Mouse (Mus musculus): ENCODE data around the gene Lsm14b.

Lsm14b gene

DNA sequence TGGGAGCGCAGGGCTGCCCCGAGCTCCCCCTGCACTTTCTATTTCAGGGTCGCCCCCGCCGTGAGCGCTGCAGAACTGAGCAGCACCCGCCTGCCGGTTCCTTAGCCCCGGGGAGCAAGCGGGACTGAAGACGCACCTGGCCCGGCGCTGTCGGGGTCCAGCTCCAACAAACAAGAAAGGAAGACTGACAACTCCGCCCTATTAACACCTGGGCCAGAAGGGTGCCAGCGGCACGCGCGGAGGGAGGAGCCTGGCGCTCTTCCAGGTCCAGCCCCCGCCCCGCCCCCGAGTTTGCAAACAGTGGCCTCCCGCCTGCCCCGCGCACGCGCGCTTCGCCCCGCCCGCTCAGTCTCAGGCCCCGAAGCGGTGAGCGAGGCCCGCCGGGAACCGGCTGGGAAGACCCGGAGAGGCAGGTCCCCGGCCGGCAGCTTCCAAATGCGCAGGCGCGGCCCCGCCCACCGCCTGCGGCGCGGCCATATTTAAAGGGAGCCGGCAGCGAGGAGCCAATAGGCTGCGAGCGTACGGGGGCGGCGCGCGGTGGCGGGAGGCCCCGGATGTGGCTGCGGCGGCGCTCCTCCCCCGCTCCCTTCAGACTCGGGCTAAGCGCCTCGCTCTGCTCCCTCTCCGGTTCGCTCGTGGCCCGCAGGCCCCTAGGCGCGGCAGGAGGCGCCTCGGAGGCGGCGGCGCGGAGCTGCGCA, at the start of gene Lsm14b:
Gene Lsm14b (plus strand): TSS at position 587 of the 698 bp plus-strand sequence.
- DNase-seq (ENCODE audit: low read depth, low spot score) = peak; percentile 98

DNA sequence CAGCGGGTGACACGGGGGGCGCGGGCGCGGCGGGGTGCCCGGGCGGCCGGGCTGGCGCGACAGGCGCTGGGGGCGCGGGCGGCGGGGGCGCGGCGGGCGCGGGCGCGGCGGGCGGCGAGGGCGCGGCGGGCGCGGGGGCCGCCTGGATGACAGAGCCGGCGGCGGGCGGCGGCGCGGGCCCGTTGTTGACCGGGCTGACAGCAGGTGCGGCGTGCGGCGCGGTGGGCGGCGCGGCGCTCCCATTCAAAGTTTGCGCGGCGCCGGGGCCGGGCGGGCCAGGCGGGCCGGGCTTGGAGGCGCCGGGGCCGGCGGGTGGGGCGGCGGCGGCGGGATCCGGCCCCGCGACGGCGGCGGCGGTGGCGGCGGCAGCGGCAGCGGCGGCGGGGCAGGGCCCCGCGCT, 48.9 kb upstream of the Lsm14b start:
- DNase-seq (ENCODE audit: low read depth, low spot score) = no peak

DNA sequence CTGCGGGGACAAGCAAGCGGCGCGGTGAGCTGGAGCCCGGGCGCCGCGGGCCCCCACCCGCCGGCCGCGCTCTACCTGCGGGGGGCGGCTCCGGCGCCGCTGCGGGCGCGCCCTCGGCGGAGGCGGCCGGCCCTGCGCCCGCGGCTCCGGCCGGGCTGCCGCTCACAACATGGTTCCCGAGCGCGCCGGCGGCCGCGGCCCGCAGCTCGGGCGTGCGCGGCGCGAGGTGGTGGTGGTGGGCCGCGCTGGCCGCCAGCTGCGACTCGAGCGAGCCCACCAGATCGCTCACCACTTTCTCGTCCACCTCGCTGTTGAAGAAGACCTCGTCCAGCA, 48.5 kb upstream of the Lsm14b start:
- no peak for DNase-seq (ENCODE audit: low read depth, low spot score)

DNA sequence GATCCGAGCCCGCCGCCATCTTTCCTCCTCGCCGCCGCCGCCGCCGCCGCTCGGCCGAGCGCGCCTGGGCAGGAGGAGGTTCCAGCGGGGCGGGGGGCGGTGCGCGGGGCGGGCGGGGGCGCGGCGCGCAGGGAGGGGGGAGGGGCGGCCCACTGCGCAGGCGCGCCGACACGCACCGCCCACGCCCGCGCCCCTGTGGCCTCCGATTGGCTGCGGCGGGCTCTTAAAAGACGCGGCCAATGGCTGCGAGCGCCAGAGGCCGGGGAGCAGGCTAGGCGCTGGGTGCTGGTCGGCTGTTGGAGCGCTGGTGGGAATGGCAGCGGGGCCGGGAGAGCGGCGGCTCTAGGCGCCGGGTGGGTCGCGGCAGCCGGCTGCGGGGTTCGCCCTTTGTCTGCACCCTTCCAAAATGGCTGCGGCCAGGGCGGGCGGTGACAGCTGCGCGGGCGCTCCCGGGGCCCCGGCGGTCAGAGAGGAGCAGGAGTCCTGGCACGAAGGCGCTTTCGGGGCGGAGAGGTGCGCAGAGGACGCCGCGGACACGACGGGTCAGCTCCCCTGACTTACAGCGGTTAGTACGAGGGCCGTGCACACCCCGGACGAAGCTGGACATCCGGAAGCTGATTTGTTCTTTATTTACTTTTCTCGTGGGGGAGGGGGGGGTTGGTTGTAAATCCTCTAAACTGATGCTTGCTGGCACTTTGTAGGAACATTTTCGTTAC, 48.0 kb upstream of the Lsm14b start, which contains the start of gene Taf4:
Gene Taf4 (minus strand): TSS at position 19 of the 716 bp plus-strand sequence.
- DNase-seq (ENCODE audit: low read depth, low spot score) = peak; percentile 81

DNA sequence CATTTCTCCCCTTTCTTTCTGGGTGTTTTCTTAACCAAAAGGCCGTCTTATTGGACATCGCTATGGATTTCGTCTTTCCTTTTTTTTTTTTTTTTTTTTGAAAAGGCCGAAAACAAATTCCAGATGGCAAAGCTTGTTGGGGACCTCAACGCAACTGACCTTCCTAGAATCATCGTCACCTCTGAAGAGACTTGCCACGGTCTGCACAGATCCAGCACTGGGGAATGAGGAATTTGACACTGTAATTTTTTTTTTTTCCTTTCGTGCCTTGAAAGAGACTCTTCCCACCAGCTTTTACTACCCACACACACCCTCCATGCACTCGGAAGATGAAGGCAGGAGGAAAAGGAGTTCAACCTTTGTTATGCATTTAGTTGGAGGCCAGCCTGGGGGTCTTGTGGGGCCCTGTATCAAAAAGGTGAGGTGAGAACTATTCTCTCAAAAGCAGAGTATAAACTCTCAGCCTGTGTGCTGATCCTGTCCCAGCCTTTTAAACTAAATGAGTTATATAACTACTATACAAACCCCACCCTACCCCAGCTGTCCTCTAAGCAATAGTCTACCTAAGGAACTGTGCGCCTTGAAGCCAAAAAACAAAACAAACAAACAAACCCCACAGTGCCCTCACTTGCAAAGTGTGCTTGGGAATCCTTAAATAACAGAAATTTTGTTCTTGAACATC, 47.3 kb upstream of the Lsm14b start:
- DNase-seq (ENCODE audit: low read depth, low spot score) = no peak

DNA sequence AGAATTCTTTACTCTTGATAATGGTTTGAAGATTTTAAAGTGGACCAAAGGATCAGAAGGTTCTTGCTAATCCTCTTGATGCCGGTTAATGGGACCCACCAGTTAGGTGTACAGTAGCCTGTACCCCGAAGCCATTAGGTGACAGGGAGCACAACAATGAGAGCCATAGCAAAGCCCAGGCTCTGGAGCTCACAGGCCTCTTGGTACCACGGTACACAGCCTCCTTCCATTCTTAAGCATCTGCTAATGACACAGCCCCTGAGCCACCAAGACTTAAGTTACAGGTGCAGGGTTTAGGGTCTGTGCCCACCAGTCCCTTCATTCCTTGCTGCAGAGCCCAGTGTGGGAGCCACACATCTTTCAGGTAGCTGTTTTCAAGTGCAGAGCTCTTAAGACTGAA, 46.5 kb upstream of the Lsm14b start:
- no peak for DNase-seq (ENCODE audit: low read depth, low spot score)

DNA sequence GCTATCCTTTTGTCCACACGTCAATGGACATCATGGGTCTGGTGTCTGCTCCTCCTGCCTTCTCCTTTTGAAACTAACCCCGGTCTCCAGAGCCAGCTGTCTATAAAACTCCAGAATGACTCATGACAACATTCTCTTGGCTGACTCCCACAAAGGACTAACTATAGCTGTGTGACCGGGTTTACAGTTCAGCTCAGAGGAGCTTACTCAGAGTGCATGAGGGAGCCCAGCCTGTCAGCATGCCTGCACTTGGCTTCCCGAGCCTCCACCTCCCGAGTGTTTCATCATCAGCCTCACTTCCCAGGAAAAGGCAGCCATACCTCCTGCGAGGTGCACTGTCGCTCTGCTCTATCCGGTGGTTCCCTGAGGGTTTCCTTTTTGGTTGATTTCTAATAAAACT, 45.0 kb upstream of the Lsm14b start:
- no peak for DNase-seq (ENCODE audit: low read depth, low spot score)

DNA sequence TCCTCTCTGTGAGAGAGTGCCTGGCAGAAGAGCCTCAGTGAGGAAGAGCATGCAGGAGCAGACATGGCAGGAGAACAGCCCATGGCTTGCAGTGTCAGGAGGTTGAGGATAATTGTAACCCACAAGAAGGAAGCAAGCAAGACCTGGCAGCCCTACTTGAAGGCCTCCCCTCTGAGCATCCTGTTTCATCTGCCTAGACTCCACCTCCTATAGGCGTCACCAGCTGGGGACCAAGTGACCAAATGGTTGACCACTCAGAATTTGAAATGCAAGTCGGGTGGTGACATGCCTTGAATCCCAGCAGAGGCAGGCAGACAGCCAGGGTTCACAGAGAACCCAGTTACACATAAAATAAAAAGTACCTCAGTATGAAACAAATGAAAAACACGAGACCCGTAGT, 44.2 kb upstream of the Lsm14b start:
- no peak for DNase-seq (ENCODE audit: low read depth, low spot score)

DNA sequence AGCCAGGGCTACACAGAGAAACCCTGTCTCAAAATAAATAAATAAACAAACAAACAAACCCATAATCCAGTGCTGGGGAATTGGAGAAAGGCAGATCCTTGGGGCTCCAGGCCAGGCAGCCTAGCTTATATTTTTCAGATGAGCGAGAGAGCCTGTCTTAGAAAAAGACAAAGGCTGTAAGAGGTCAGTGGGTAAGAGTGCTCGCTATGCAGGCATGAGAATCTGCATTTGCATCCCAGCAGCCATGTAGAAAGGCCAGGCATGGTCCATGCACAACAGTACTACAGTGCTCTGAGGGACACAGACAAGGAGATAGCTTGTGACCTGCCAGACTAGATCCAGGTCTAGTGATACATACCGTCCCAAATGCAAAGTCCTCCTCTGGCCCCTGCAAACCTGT, 42.1 kb upstream of the Lsm14b start:
- no peak for DNase-seq (ENCODE audit: low read depth, low spot score)

DNA sequence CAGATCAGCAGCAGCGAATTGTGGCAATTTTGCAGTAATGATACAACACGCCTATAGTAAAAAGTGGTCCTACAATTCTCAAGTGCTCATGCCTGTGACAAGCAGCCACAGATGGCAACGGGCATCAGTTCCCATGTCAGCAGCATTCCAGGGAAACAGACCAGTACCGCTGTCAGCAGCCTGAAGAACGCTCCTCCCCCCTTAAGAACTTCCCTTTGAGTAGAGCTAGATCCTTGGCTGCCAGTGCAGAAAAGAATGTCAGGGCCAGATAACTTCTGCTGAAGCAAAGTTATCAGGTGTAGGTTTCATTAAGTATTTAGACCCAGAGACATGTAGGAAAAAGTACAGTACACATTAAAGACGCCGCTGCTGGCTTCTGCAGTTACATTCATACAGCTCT, 40.0 kb upstream of the Lsm14b start:
- no peak for DNase-seq (ENCODE audit: low read depth, low spot score)

DNA sequence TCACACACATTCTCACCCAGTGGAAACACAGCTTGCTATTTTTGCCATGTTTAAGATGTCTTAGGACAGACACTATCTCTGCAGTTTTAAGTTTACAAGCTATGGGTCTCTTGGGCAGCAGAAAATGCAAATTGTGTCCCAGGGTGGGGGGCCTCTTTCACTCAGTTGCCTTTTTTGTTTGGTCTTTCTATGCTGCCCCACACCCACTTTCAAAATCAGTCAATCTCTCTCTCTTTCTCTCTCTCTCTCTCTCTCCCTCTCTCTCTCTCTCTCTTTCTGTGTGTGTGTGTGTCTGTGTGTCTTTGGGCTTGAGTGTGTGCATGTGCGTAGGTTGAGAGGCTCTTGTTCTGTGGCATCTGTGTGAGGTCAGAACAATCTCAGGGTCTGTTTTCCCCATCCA, 39.1 kb upstream of the Lsm14b start:
- no peak for DNase-seq (ENCODE audit: low read depth, low spot score)

DNA sequence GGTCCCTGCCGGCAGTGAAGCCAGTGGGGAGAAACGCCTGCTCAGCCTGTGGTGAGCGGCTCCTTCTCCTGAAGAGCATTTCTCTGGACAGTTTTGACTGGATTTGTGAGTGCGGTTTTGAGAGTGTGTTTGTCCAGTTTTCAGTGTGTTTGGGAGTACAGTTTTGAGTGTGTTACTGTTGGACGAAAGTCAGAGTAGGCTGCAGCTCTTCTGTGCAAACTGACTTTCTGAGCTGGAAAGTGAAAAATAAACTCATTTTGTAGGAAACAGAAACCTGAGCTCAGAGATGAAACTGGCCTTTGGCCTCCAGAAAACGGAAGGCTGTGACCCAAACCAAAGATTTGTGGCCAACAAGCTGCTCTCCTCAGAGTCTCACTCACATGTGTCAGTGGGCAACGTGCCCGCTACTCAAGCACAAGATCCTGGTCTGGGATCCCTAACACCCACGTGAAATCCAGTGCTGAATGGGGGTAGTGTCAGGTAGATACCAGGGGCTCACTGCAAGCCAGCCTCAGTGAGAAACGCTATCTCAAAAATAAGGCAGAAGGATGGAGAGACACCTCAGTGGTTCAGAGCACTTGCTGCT, 38.3 kb upstream of the Lsm14b start:
- DNase-seq (ENCODE audit: low read depth, low spot score) = no peak

DNA sequence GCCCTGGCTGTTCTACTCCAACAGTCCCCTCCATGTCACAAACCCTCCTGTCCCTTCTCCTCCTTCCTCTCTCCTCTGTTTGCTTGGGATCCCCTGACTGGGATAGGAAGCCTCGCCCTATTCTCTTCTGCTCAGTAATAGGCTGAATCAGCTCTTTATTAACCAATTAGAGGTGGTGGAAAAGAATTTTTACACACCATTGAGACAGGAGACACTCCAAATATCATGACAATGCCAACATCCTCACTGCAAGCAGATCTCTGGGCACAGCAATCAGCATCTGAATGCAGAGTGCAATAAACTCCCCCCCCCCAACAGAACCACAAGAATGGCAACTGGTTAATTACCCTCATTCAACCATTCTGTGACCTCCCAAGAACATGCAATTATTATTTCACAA, 35.7 kb upstream of the Lsm14b start:
- peak; percentile 87 for DNase-seq (ENCODE audit: low read depth, low spot score)

DNA sequence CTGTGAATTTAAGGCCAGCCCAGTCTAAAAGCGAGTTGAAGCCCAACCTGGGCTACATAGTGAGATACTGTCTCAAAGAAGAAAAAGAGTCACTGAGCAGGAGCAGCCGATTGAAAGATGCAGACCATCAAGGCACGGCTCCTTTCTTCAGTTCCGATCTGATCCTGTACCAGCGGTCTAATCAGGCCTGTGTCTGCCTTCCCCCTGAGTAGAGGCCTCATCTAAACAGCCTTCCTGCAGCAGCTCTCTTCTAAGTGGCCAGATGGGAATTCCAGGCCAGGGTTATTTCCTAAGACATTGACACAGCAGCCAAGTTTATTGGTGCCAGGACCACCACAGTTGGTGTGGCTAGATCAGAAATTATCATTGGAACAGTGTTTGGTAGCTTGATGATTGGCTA, 31.7 kb upstream of the Lsm14b start:
- DNase-seq (ENCODE audit: low read depth, low spot score) = no peak

DNA sequence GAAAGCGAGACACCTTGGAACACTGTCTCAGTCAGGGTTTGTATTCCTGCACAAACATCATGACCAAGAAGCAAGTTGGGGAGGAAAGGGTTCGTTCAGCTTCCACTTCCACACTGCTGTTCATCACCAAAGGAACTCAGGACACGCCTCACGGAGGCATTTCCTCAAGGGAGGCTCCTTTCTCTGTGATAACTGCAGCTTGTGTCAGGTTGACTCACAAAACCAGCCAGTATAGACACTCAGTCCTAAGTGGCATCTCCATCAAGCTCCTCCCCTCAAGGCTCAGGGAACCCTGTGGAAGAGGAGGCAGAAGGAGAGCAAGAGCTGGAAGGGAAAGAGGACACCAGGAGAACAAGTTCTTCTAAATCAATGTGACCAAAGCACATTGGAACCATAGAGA, 26.4 kb upstream of the Lsm14b start:
- DNase-seq (ENCODE audit: low read depth, low spot score) = peak; percentile 90

DNA sequence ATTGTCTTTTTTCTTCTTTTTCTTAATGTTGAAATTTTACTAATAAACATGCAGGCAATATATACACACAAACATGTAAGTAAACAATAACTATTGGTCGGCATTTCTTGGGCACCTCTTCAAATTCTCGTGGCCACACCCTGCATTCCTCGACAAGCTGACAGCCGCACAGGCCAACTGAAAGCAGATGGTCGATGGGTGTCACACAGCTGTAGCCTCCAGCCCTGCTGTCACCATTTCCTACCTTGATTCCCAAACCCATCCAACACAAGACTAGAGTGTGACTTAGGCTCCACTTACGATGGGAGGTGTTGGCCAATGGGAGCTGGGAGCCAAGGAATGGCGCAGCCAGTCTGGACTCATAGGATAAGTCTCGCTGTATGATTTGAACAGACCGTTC, 23.2 kb upstream of the Lsm14b start:
- DNase-seq (ENCODE audit: low read depth, low spot score) = no peak

DNA sequence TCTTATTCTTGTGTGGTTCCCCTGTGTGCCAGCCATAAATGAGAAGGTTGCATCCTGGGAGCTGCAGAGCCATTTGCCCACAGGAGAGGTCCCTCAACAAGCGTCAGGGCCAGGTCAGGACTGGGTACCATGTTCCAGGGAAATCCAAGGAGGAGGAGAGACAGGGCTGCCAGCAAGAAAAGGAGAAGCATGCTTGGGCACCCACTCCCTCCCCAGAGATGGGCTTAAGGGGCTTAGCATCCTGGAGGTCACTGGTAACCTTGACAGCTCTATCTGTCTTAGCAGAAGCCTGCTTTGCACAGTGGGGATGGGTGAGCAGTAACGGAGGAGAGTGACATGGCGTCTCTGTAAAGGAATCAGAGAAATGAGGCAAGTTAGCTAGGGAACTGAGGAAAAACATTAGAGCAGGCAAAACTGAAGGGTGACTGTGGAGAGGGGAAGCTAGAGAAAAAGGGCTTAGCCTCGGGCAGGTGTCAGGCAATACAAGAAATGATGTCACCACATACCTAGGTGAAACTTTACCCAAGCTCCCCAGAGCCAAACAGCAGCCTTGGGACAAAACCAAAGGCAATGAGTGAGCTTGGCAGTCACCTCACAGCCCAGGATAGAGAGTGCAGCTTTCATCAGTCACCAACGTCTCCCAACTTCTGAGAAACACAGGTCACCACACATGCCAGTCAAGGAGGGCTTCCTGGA, 19.0 kb upstream of the Lsm14b start:
- DNase-seq (ENCODE audit: low read depth, low spot score) = no peak

DNA sequence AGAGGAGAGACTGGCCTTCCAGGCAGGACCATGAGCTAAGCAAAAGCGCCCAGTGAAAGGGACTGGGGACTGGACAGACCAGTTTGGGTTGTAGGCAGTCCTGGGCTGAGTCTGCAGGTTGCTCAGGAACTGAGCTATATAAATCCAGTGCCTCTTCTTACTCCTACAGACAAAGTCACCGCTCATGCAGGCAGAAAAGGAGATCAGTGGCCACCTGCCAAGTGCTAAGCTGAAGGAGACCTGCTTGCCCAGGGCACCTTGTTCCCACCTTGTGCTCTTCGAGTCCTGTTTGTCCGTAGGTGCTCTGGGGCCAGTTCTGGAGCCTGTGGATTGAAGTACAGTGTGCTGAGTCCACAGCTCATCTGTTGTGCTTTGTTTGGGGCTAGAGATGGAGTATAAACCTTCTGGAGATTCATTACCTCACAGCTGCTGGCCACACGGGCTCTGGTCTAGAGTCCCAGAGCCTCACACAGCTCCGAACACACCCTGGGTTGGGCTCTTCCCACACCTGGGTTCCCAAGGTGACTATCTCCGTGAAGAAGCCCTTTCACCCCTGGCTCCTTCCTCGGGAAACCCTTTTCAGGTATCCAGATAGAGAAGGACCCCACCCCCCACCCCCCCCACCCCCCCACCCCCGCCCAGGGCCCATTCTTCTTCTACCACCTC, 18.3 kb upstream of the Lsm14b start:
- DNase-seq (ENCODE audit: low read depth, low spot score) = no peak

DNA sequence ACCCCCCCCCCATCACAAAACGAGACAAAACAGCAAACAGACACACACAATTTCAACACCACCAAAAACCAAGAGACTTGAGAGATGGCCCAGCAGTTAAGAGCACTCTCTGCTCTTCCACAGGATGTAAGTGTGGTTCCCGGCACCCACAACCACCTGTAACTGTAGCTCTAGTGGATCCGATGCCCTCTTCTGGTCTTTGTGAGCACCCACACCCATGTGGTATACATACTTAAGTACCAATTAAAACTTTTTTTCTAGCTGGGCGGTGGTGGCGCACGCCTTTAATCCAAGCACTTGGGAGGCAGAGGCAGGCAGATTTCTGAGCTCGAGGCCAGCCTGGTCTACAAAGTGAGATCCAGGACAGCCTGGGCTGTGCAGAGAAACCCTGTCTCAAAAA, 14.1 kb upstream of the Lsm14b start:
- peak; percentile 62 for DNase-seq (ENCODE audit: low read depth, low spot score)

DNA sequence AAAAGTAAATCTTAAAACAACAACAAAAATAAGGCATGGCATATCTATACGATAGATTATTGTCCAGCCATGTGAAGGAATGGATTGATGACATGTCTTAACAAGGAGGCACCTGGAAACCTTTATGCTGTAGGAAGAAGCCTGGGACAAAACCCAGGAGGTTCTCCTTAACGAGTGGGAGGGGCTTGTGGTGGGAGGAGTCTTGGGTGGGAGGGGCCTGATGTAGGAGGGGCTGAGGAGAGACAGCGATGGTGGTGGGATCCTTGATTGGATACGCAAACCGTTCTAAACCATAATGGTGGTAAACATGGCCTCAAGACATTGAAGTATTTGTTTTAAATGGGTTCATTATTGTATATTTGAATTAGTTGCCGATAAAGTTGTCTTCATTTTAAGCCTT, 13.4 kb upstream of the Lsm14b start:
- DNase-seq (ENCODE audit: low read depth, low spot score) = peak; percentile 76

DNA sequence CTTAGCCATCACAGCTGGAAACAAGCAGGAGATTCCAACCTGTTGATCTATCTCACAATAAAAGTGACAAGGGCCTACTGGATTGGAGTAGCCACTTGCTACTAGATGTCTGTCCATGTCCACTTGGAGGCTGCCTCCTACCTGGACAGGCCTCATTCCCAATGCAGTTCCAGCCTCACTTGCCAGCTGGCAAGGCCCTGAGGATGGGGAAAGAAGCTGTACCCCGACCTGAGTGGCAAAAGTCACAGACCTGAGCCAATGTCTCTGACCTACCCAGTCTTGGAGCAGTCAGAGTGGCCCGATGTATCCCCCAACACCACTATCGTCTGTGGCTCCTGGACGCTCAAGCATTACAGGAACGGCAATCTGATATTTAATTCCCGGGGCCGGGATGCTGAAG, 11.1 kb upstream of the Lsm14b start:
- DNase-seq (ENCODE audit: low read depth, low spot score) = no peak
